Mouse (Mus musculus) limb, embryonic 14.5 days (tissue): ENCODE results near the gene Stim1. TPM values are rescaled to one million over a fixed set of nuclear protein-coding genes. Genes with fewer than 3 reads are reported as not detected.

Experiments
- ATAC-seq: fragments of 200-750 bp; cut with Nextera tagmentation; 2 replicates; pipeline ENCODE4 v1.8.0; 2017; ENCODE audit warnings: low read depth, moderate number of reproducible peaks, moderate TSS enrichment; ENCODE audit not compliant: low FRiP score
- DNase-seq: peaks from one replicate; pipeline ENCODE4 v3.0.0-alpha.2; 2015; ENCODE audit warnings: low spot score
- H3K27ac ChIP-seq: fragments of 300-500 bp; sonication (generic); replicated peaks from 2 replicates; pipeline ENCODE4 v1.5.1; 2014; ENCODE audit warnings: low read depth, mild to moderate bottlenecking, low read length, moderate library complexity, mixed read lengths
- H3K27me3 ChIP-seq: fragments of 300-500 bp; sonication (generic); 2 replicates; pipeline ENCODE4 v1.6.1; 2014; ENCODE audit warnings: low read length, mixed read lengths; ENCODE audit not compliant: control insufficient read depth, insufficient read depth
- H3K36me3 ChIP-seq: fragments of 300-500 bp; sonication (generic); 2 replicates; pipeline ENCODE4 v1.6.1; 2014; ENCODE audit warnings: mild to moderate bottlenecking, low read length, moderate library complexity, mixed read lengths; ENCODE audit not compliant: control insufficient read depth, insufficient read depth
- H3K4me1 ChIP-seq: fragments of 300-500 bp; sonication (generic); 2 replicates; pipeline ENCODE4 v1.6.1; 2014; ENCODE audit warnings: antibody characterized with exemption, low read length, mixed read lengths; ENCODE audit not compliant: control insufficient read depth, insufficient read depth
- H3K4me2 ChIP-seq: fragments of 300-500 bp; sonication (generic); replicated peaks from 2 replicates; pipeline ENCODE4 v1.6.1; 2014; ENCODE audit warnings: low read depth, mild to moderate bottlenecking, low read length, moderate library complexity; ENCODE audit not compliant: severe bottlenecking
- H3K4me3 ChIP-seq: fragments of 300-500 bp; sonication (generic); replicated peaks from 2 replicates; pipeline ENCODE4 v1.5.1; 2014; ENCODE audit warnings: low read length
- H3K9ac ChIP-seq: fragments of 300-500 bp; sonication (generic); 2 replicates; pipeline ENCODE4 v1.6.1; 2014; ENCODE audit warnings: mild to moderate bottlenecking, low read depth, low read length, moderate library complexity; ENCODE audit not compliant: severe bottlenecking
- H3K9me3 ChIP-seq: fragments of 300-500 bp; sonication (generic); 2 replicates; pipeline ENCODE4 v1.6.1; 2016; ENCODE audit warnings: low read length; ENCODE audit not compliant: control insufficient read depth
- POLR2A ChIP-seq: fragments of 200-500 bp; IDR thresholded peaks from 2 replicates; pipeline ENCODE4 v1.8.0; 2012; ENCODE audit warnings: inconsistent platforms, mild to moderate bottlenecking, moderate library complexity, borderline replicate concordance; ENCODE audit not compliant: insufficient read depth, insufficient read length; ENCODE audit errors: extremely low read depth
- WGBS: fragments of 180-500 bp; shearing (Covaris S2); extraction: QIAGEN DNeasy Blood & Tissue Kit; methylation state at CpG from one replicate; pipeline ENCODE4 v1.1.7; 2014; 5-methylcytosine and 5-hydroxymethylcytosine counted together
- polyA plus RNA-seq, 2 experiments: library from polyadenylated mRNA; depleted of rRNA in 1 of 2; stranded (reverse) in 1 of 2; unstranded in 1 of 2; fragments of >200 nt; fragmentation: Nextera tagmentation in 1 of 2; extraction: Ambion mirVana in 1 of 2; gene quantifications; 2 replicates each; pipeline versions ENCODE4 v1.2.1 to v1.2.3; 2012 to 2014

The Stim1 gene
- polyA plus RNA-seq, 2 experiments, result 27.7 to 49.1 TPM

DNA sequence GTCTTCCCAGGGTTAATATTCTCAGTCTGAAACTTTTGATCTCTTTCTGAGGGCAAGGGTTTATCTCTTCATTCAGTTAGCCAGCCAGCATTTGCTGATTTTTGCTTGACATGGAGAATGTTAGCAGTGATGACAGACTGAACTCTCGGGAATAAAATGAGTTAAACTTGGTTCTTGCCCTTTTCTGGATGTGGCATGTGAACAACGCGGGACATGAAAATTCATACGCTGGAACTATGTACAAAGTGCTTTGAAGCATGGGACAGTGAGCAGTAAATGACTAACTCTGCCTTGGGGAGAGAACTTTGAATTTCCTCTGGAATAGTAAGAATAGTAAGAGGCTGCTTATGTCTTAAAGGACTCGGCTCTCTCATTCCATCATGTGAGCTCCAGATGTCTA, 81.6 kb downstream of the Stim1 start:
- Histone ChIP-seq H3K9me3 (no peaks in the 10 kb centered on the region), H3K36me3 (no peaks in the 10 kb centered on the region), H3K9ac (no peak overlapping the region), H3K27me3 (no peaks in the 10 kb centered on the region), H3K4me3 (no peak overlapping the region), H3K27ac (no peak overlapping the region), H3K4me2 (no peak overlapping the region), H3K4me1 (0 out of 2 replicates have a peak, but pooled peaks cover 4% of the 10 kb centered on the region)
- ATAC-seq (no peak), DNase-seq (no peak)
- 71% methylated on average over 5 of the region's 5 CpGs for WGBS
- no peak for TF ChIP-seq POLR2A

DNA sequence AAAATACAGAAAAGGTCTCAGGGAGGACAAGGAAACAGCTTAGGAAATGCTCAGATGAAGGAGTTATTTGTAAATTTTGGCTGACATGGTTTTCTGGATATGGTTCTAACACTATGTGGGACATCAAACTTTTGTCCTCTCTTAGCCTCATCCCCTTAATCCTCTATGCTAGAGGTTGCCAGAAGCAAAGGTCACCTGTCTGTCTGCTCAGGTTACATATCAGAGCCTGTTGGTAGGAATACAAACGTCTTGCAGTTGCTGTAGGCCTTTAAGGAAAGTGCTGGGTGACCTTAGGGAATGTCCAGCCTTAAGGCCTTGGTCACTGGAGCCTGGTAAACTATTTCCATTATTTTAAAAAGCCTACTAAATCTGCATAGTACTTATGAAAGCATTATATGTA, 85.8 kb downstream of the Stim1 start:
- H3K9me3 ChIP-seq, result no peaks in the 10 kb centered on the region
- no peak for ATAC-seq
- H3K9ac ChIP-seq, result no peak overlapping the region
- no peaks in the 10 kb centered on the region for H3K36me3 ChIP-seq
- no peak for DNase-seq
- WGBS, result 48% methylated on average over 1 of the region's 1 CpGs
- no peak overlapping the region for H3K27ac ChIP-seq
- H3K4me2 ChIP-seq, result no peak overlapping the region
- no peak for TF ChIP-seq POLR2A
- H3K4me1 ChIP-seq, result no peaks in the 10 kb centered on the region
- H3K4me3 ChIP-seq, result no peak overlapping the region
- H3K27me3 ChIP-seq, result no peaks in the 10 kb centered on the region

DNA sequence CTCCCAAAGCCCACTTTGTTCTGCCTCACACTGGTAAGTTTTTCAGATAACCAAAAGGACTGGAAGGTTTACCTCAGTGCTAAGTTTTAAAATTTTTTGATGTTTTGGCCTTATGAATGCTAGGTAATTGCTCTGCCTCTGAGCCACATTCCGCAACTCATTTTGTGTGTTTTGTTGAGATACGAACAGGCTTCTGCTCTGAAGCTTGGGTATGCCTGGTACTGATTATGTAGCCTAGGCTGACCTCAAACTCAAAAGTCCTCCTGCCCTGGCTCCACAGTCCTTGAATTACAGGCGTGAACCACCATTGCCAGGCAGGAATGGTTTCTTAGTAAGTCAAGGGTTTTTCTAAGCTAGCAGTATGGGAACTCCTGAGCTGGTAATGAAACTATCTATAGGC, 90.5 kb downstream of the Stim1 start:
- ATAC-seq, result no peak
- Histone ChIP-seq H3K36me3 (no peaks in the 10 kb centered on the region), H3K4me2 (no peak overlapping the region), H3K4me3 (no peak overlapping the region), H3K9me3 (no peaks in the 10 kb centered on the region), H3K27ac (no peak overlapping the region), H3K4me1 (no peaks in the 10 kb centered on the region), H3K27me3 (no peaks in the 10 kb centered on the region), H3K9ac (no peak overlapping the region)
- WGBS, result 73% methylated on average over 3 of the region's 3 CpGs
- DNase-seq, result no peak
- TF ChIP-seq POLR2A, result no peak

DNA sequence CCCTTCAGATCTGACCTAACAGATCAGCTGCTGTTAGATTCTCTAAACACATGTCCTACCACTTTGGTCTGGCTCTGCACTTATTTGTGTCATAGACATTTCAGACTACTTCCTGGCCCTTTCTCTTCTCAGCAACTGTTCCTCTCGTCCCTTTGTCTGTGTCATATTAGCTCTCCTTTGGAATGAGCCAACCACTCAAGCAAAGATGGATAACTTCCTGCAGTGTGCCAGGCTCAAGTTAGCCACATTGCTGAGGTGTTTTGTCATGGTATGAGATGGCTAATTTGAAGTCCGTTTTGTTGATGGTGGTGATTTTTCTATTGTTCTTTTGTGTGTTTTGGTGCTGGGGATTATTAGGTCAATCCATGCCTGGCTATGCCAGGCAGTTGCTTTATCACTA, 93.7 kb downstream of the Stim1 start:
- Histone ChIP-seq H3K27ac (no peak overlapping the region), H3K9me3 (no peaks in the 10 kb centered on the region), H3K27me3 (no peaks in the 10 kb centered on the region), H3K9ac (no peak overlapping the region), H3K4me3 (no peak overlapping the region), H3K4me1 (no peaks in the 10 kb centered on the region), H3K4me2 (no peak overlapping the region), H3K36me3 (no peaks in the 10 kb centered on the region)
- WGBS, result 46% methylated on average over 2 of the region's 2 CpGs
- TF ChIP-seq POLR2A, result no peak
- ATAC-seq, result no peak
- no peak for DNase-seq

DNA sequence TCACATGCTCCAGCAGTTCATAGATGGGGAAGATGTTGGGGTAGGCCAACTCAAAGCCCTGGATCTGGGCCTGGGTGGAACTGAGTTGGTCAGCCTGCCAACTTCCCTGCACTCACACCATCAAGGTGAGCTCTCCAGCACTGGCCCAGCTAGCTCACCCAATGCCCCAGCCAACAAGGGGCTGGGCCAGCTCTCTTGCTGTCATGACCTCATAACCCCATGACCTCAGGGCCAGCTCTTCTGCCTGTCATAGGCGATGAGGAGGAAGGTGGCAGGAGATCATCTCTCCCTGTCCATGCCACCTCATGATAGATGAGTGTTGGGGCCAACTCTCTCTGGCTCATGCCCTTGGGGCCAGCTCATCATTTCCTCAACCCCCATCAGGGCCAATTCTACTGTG, 96.2 kb downstream of the Stim1 start:
- Histone ChIP-seq H3K4me2 (no peak overlapping the region), H3K4me1 (no peaks in the 10 kb centered on the region), H3K9me3 (no peaks in the 10 kb centered on the region), H3K4me3 (no peak overlapping the region), H3K36me3 (no peaks in the 10 kb centered on the region), H3K9ac (no peak overlapping the region), H3K27me3 (no peaks in the 10 kb centered on the region), H3K27ac (no peak overlapping the region)
- 80% methylated on average over 1 of the region's 1 CpGs for WGBS
- ATAC-seq (no peak), DNase-seq (no peak)
- no peak for TF ChIP-seq POLR2A

DNA sequence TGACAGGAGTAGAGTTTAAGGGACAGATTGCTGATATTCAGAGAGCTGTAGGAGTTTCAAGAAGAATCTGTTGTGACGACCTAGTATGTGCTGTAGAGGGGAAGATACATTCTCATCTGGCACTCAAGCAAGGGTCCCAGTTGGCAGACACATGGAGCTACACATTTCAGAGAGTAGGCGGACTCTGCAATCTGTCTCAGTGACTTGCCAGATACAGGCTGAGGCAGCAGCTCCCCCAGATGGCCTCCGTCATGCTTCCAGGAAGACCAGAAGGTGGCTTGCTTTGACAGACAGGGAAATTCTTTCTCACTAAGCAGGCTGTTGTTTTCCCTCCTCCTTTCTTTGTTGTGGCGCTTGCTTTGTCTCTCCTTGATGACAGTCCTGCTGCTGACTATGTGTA, 102.1 kb downstream of the Stim1 start:
- H3K4me1 ChIP-seq, result no peaks in the 10 kb centered on the region
- DNase-seq (no peak), ATAC-seq (no peak)
- no peaks in the 10 kb centered on the region for H3K27me3 ChIP-seq
- H3K36me3 ChIP-seq, result no peaks in the 10 kb centered on the region
- no peak overlapping the region for H3K4me3 ChIP-seq
- WGBS, result 38% methylated on average over 4 of the region's 4 CpGs
- no peaks in the 10 kb centered on the region for H3K9me3 ChIP-seq
- no peak overlapping the region for H3K27ac ChIP-seq
- no peak overlapping the region for H3K9ac ChIP-seq
- no peak overlapping the region for H3K4me2 ChIP-seq
- no peak for TF ChIP-seq POLR2A
